Mouse (Mus musculus) liver, adult 2 months (tissue): ENCODE measurements at regions not wholly inside any gene's neighbourhood (a gene's known extent, or its start where the extent isn't known, plus 50 kb on each side); places are given as distances from the start of the nearest gene placed in this dataset.

Experiments used
- CTCF ChIP-seq: fragments of 200-500 bp; IDR thresholded peaks from 2 replicates; pipeline ENCODE4 v1.5.1; 2011; ENCODE audit warnings: low read depth, low read length, control low read depth
- POLR2A ChIP-seq: fragments of 200-500 bp; IDR thresholded peaks from 2 replicates; pipeline ENCODE4 v1.6.1; 2011; ENCODE audit warnings: low read length, control low read depth; ENCODE audit not compliant: insufficient read depth; ENCODE audit errors: extremely low read depth

- no peak for TF ChIP-seq CTCF
- no peak for TF ChIP-seq POLR2A
These were observed 55.8 kb downstream of the Rhob start for GRCm38 (mm10) chr12:8443917-8444453.
